ENCODE assay signal across 10 mouse cellular contexts in genomic region chr1:153545196-153545595, GRCm38 (mm10).
"Had no signal": no experiment of that assay in that cellular context is flagged by ENCODE, and none has a peak within 500 bp of the region (broad histone marks: within the 10 kb centered on the region; RNA-seq: fewer than 3 reads in every experiment).

No protein-coding gene starts in this region.

- DNase-seq: gastrocnemius, adult 2 months; gastrocnemius, postnatal 10 days; gastrocnemius, postnatal 25 days; heart, adult 18-20 months; heart, postnatal 10 days; heart, postnatal 4 days; kidney, postnatal 14 days; liver; liver, embryonic 13.5 days; liver, postnatal 0 days had no signal
